Mouse (Mus musculus): ENCODE data around the gene Rbm15b. TPM values are rescaled to one million over a fixed set of nuclear protein-coding genes. Genes with fewer than 3 reads are reported as not detected.

The Rbm15b gene
- total RNA-seq (2023): 10 to 100 TPM; 18.8 to 21.3 TPM

DNA sequence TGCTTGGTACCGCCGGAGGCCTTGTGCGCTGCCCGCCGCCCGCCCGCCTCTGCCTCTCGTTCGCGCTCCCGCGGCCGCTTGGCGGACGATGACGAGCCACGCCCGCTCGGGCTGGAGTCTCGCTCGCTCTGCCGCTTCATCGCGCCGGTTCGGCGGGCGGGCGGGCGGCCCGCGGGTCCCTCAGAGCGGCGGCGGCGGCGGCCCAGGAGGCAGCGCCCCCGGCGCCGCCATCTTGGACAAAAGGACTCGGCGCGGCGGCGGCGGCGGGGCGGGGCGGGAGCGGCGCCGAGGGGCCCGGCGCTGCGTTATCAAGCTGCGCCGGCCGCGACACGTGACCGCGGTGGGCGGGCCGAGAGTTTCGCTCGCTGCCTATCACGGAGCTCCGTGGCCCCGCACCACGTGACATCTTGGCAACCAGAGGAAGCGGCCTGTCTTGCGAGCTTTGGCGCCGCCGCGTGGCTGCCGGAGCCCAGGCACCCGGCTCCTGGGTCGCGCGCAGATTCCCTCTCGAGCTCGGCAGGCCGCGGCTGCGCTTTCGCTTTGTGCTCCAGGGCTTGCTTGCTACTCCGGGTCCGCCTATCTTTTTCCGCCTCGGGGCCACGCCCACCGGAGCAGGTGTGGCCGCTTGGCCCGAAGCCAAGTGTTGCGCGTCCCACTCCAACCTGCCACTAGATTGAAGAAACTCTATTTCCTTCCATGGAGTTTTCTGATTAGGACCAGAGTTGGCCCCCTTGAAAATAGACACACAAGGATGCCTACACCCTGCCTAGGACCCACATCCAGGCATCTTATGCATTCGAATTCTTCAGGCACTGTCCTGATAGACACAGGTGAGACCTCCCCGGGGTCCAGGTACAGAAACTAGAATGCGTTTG lies at the start of gene Rbm15b:
Rbm15b (minus strand) TSS at position 601 of the 875 bp plus-strand sequence.

DNA sequence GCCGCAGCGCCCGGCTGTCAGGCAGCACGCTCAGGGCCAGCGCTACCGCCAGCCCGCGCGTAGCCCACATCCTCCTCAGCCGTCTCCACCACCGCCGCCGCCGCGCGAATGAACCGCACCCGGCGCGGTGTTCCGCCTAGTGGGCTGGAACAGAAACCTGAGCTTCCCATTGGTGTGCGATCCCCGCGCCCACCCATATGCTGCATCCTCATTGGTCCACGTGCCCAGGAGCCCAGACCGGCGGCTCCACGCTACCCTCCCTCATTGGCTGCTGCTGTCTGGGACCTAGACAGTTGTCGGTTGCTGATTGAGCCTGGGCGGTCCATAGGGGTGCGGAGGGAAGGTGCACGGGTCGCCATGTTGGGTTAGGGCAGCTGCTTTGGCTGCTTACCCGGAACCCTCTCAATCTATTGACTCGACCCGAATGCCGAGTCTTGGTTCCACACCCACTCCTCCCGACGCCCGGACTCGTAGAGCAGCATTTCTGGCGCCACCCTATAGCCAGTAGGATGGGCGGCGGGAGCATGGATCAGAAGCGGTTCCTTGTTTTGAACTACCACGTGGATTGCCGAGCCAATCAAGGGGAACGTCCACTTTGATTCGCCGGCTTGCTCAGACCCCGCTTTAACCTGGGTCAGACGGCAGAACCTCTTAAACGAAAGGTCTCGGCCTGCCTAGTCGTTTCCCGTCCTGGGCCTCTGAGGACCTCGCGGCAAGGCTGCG lies 4.8 kb upstream of the Rbm15b start, which contains the start of gene Manf:
Manf (minus strand) TSS at position 151 of the 723 bp plus-strand sequence.

Other genes starting within 250 kb of the Rbm15b start
- not detected for gene Grm2, start 231.3 kb downstream of the Rbm15b start, total RNA-seq (2023)
- 10 to 100 TPM in 1 of 2 experiments, 1 to 10 TPM in 1; 7.2 to 15.3 TPM for gene Tex264, start 201.5 kb downstream of the Rbm15b start, total RNA-seq (2023)
- gene Rad54l2, start 98.2 kb downstream of the Rbm15b start, total RNA-seq (2023): 10 to 100 TPM; 11.9 to 14.6 TPM
- 1 to 10 TPM; 6.8 to 7.0 TPM for gene Dcaf1, start 65.6 kb downstream of the Rbm15b start, total RNA-seq (2023)
- 10 to 100 TPM; 89.5 to 97.3 TPM for gene Manf, start 4.6 kb upstream of the Rbm15b start, total RNA-seq (2023)

Measured in neutrophil, adult 59 days (primary cell).